ENCODE assay signal across 28 mouse cellular contexts in genomic region chr1:22167621-22168181, GRCm38 (mm10).
DNase-seq lines count a peak whose midpoint lies in the region; ATAC-seq and TF ChIP-seq lines count a peak whose summit lies in the region.
"Had no signal": no experiment of that assay in that cellular context is flagged by ENCODE, and none has a peak within 500 bp of the region (broad histone marks: within the 10 kb centered on the region; RNA-seq: fewer than 3 reads in every experiment).

No protein-coding gene starts in this region.

- H3K4me1 ChIP-seq in forebrain, embryonic 15.5 days: no peaks in the 10 kb centered on the region
- no peaks in the 10 kb centered on the region for H3K4me1 ChIP-seq in forebrain, embryonic 10.5 days
- H3K4me1 ChIP-seq in midbrain, postnatal 0 days (ENCODE audit: insufficient read depth, low read length): no peaks in the 10 kb centered on the region
- no peaks in the 10 kb centered on the region for H3K4me1 ChIP-seq in midbrain, embryonic 14.5 days (ENCODE audit: control insufficient read depth, insufficient read depth, low read length)
- no peaks in the 10 kb centered on the region for H3K4me1 ChIP-seq in kidney, embryonic 16.5 days (ENCODE audit: insufficient read depth, low read length)
- H3K4me1 ChIP-seq: embryonic facial prominence, embryonic 12.5 days; heart, embryonic 15.5 days; hindbrain, embryonic 15.5 days; limb, embryonic 13.5 days; liver, embryonic 12.5 days; midbrain, embryonic 13.5 days; neural tube, embryonic 12.5 days had no signal

- H3K9ac ChIP-seq in forebrain, embryonic 15.5 days (replicated peaks): no peak overlapping the region
- no peak overlapping the region for H3K9ac ChIP-seq in midbrain, postnatal 0 days (replicated peaks; ENCODE audit: low read length, poor library complexity, severe bottlenecking)
- H3K9ac ChIP-seq in midbrain, embryonic 14.5 days (replicated peaks; ENCODE audit: low read length): no peak overlapping the region
- no peak overlapping the region for H3K9ac ChIP-seq in kidney, embryonic 16.5 days (replicated peaks; ENCODE audit: low read length)
- H3K9ac ChIP-seq: embryonic facial prominence, embryonic 12.5 days; heart, embryonic 15.5 days; hindbrain, embryonic 15.5 days; limb, embryonic 13.5 days; liver, embryonic 12.5 days; midbrain, embryonic 13.5 days; neural tube, embryonic 12.5 days had no signal

- no peaks in the 10 kb centered on the region for H3K27me3 ChIP-seq in forebrain, embryonic 15.5 days
- H3K27me3 ChIP-seq in forebrain, embryonic 10.5 days (ENCODE audit: poor library complexity, severe bottlenecking): no peaks in the 10 kb centered on the region
- no peaks in the 10 kb centered on the region for H3K27me3 ChIP-seq in midbrain, postnatal 0 days (ENCODE audit: insufficient read depth, low read length)
- H3K27me3 ChIP-seq in midbrain, embryonic 14.5 days (ENCODE audit: control insufficient read depth, insufficient read depth, low read length): no peaks in the 10 kb centered on the region
- H3K27me3 ChIP-seq in kidney, embryonic 16.5 days (ENCODE audit: insufficient read depth, low read length): no peaks in the 10 kb centered on the region
- H3K27me3 ChIP-seq: CH12.LX; embryonic facial prominence, embryonic 12.5 days; heart, embryonic 15.5 days; hindbrain, embryonic 15.5 days; limb, embryonic 13.5 days; liver, embryonic 12.5 days; midbrain, embryonic 13.5 days; neural tube, embryonic 12.5 days had no signal

- H3K9me3 ChIP-seq in forebrain, embryonic 15.5 days: no peaks in the 10 kb centered on the region
- no peaks in the 10 kb centered on the region for H3K9me3 ChIP-seq in forebrain, embryonic 10.5 days
- H3K9me3 ChIP-seq in midbrain, postnatal 0 days (ENCODE audit: low read length): no peaks in the 10 kb centered on the region
- no peaks in the 10 kb centered on the region for H3K9me3 ChIP-seq in midbrain, embryonic 14.5 days (ENCODE audit: control insufficient read depth, low read length)
- no peaks in the 10 kb centered on the region for H3K9me3 ChIP-seq in kidney, embryonic 16.5 days (ENCODE audit: low read length)
- H3K9me3 ChIP-seq: embryonic facial prominence, embryonic 12.5 days; G1E; heart, embryonic 15.5 days; hindbrain, embryonic 15.5 days; limb, embryonic 13.5 days; liver, embryonic 12.5 days; midbrain, embryonic 13.5 days; neural tube, embryonic 12.5 days had no signal

- DNase-seq in forebrain, embryonic 10.5 days (ENCODE audit: extremely low spot score, low spot score): no peak
- peak; percentile 17 for DNase-seq in midbrain, postnatal 0 days (ENCODE audit: low spot score)
- DNase-seq in midbrain, embryonic 14.5 days: no peak
- peak; percentile 67 for DNase-seq in fat pad, adult 2 months (ENCODE audit: extremely low read depth, low read depth, low spot score)
- no peak for DNase-seq in adrenal gland, postnatal 4 days (ENCODE audit: low spot score in 2 of 2)
- DNase-seq: adrenal gland, adult 2 months; B cell, adult 2 months; cerebellum, adult 9-10 months; gastrocnemius, postnatal 25 days; heart, postnatal 36 days; kidney, postnatal 4 days; layer of hippocampus, adult 9-11 months; lung, adult 18-20 months; right cerebral cortex, postnatal 4 days; thymus, postnatal 25 days had no signal

- no peak overlapping the region for H3K4me2 ChIP-seq in forebrain, embryonic 15.5 days (replicated peaks)
- no peak overlapping the region for H3K4me2 ChIP-seq in midbrain, postnatal 0 days (ENCODE audit: low read depth, low read length, poor library complexity, severe bottlenecking)
- H3K4me2 ChIP-seq in midbrain, embryonic 14.5 days (ENCODE audit: low read length): no peak overlapping the region
- H3K4me2 ChIP-seq in kidney, embryonic 16.5 days (replicated peaks; ENCODE audit: low read depth, low read length): no peak overlapping the region
- H3K4me2 ChIP-seq: embryonic facial prominence, embryonic 12.5 days; heart, embryonic 15.5 days; hindbrain, embryonic 15.5 days; limb, embryonic 13.5 days; liver, embryonic 12.5 days; midbrain, embryonic 13.5 days; neural tube, embryonic 12.5 days had no signal

- no peak overlapping the region for H3K4me3 ChIP-seq in forebrain, embryonic 15.5 days
- H3K4me3 ChIP-seq in forebrain, embryonic 10.5 days: no peak overlapping the region
- no peak overlapping the region for H3K4me3 ChIP-seq in midbrain, postnatal 0 days (ENCODE audit: low read depth, low read length)
- no peak overlapping the region for H3K4me3 ChIP-seq in midbrain, embryonic 14.5 days (replicated peaks; ENCODE audit: low read depth, low read length)
- no peak overlapping the region for H3K4me3 ChIP-seq in kidney, embryonic 16.5 days (ENCODE audit: low read length)
- H3K4me3 ChIP-seq: embryonic facial prominence, embryonic 12.5 days; erythroblast, embryonic 14.5 days; heart, embryonic 15.5 days; hindbrain, embryonic 15.5 days; limb, embryonic 13.5 days; liver, embryonic 12.5 days; midbrain, embryonic 13.5 days; neural tube, embryonic 12.5 days had no signal

- no peaks in the 10 kb centered on the region for H3K36me3 ChIP-seq in forebrain, embryonic 15.5 days
- H3K36me3 ChIP-seq in forebrain, embryonic 10.5 days (replicated peaks): no peaks in the 10 kb centered on the region
- H3K36me3 ChIP-seq in midbrain, postnatal 0 days (ENCODE audit: insufficient read depth, low read length): no peaks in the 10 kb centered on the region
- no peaks in the 10 kb centered on the region for H3K36me3 ChIP-seq in midbrain, embryonic 14.5 days (ENCODE audit: control insufficient read depth, insufficient read depth, low read length)
- H3K36me3 ChIP-seq in kidney, embryonic 16.5 days (ENCODE audit: insufficient read depth, low read length): no peaks in the 10 kb centered on the region
- H3K36me3 ChIP-seq: embryonic facial prominence, embryonic 12.5 days; G1E; heart, embryonic 15.5 days; hindbrain, embryonic 15.5 days; limb, embryonic 13.5 days; liver, embryonic 12.5 days; midbrain, embryonic 13.5 days; neural tube, embryonic 12.5 days had no signal

- peak overlapping the region; percentile 41 for H3K27ac ChIP-seq in forebrain, embryonic 15.5 days (replicated peaks)
- H3K27ac ChIP-seq in forebrain, embryonic 10.5 days: no peak overlapping the region
- H3K27ac ChIP-seq in midbrain, postnatal 0 days (ENCODE audit: low read depth, low read length): no peak overlapping the region
- H3K27ac ChIP-seq in midbrain, embryonic 14.5 days (replicated peaks; ENCODE audit: low read depth, low read length): no peak overlapping the region
- no peak overlapping the region for H3K27ac ChIP-seq in kidney, embryonic 16.5 days (ENCODE audit: low read length)
- H3K27ac ChIP-seq: embryonic facial prominence, embryonic 12.5 days; heart, embryonic 15.5 days; hindbrain, embryonic 15.5 days; limb, embryonic 13.5 days; liver, embryonic 12.5 days; midbrain, embryonic 13.5 days; neural tube, embryonic 12.5 days had no signal

- WGBS in forebrain, embryonic 15.5 days: 75% methylated on average over 4 of the region's 4 CpGs
- 90% methylated on average over 4 of the region's 4 CpGs for WGBS in forebrain, embryonic 10.5 days
- WGBS in midbrain, postnatal 0 days: 82% methylated on average over 4 of the region's 4 CpGs
- 88% methylated on average over 4 of the region's 4 CpGs for WGBS in midbrain, embryonic 14.5 days
- 69% methylated on average over 4 of the region's 4 CpGs for WGBS in kidney, embryonic 16.5 days

- TF ChIP-seq CTCF in midbrain, postnatal 0 days (IDR thresholded peaks at IDR 0.05): no peak

- ATAC-seq in forebrain, embryonic 15.5 days (replicated peaks): peak; percentile 85
- no peak for ATAC-seq in midbrain, postnatal 0 days (ENCODE audit: low FRiP score)
- ATAC-seq in midbrain, embryonic 14.5 days (ENCODE audit: low FRiP score, low TSS enrichment): no peak
- ATAC-seq in kidney, embryonic 16.5 days (ENCODE audit: low FRiP score, low TSS enrichment): no peak
- ATAC-seq: intestine, embryonic 16.5 days; liver, embryonic 12.5 days; midbrain, embryonic 13.5 days had no signal

Comparison
In these comparisons a context has a peak if more than half of its experiments do, and no peak if none do; other contexts are left out.
1. DNase-seq: peak in midbrain, postnatal 0 days (single experiment) and fat pad, adult 2 months (single experiment); none in forebrain, embryonic 10.5 days (single experiment), midbrain, embryonic 14.5 days (single experiment) and adrenal gland, postnatal 4 days (0 of 2).